Mouse (Mus musculus) stomach, postnatal 0 days (tissue): ENCODE data around the gene Arhgap15. TPM values are rescaled to one million over a fixed set of nuclear protein-coding genes. Genes with fewer than 3 reads are reported as not detected.

Experiments used
- ATAC-seq: fragments of 200-750 bp; cut with Nextera tagmentation; 2 replicates; pipeline ENCODE4 v1.8.0; 2017; ENCODE audit not compliant: low FRiP score, low TSS enrichment
- DNase-seq: peaks from one replicate; pipeline ENCODE4 v3.0.0-alpha.2; 2016; ENCODE audit warnings: low spot score
- H3K27ac ChIP-seq: fragments of 300-500 bp; sonication (generic); replicated peaks from 2 replicates; pipeline ENCODE4 v1.5.1; 2014; ENCODE audit warnings: mild to moderate bottlenecking, control low read depth
- H3K27me3 ChIP-seq: fragments of 300-500 bp; sonication (generic); 2 replicates; pipeline ENCODE4 v1.6.1; 2014; ENCODE audit warnings: low read length; ENCODE audit not compliant: control insufficient read depth, insufficient read depth
- H3K36me3 ChIP-seq: fragments of 300-500 bp; sonication (generic); 2 replicates; pipeline ENCODE4 v1.6.1; 2014; ENCODE audit warnings: low read length, mixed read lengths; ENCODE audit not compliant: control insufficient read depth, insufficient read depth
- H3K4me1 ChIP-seq: fragments of 300-500 bp; sonication (generic); replicated peaks from 2 replicates; pipeline ENCODE4 v1.6.1; 2014; ENCODE audit warnings: antibody characterized with exemption; ENCODE audit not compliant: control insufficient read depth, insufficient read depth
- H3K4me2 ChIP-seq: fragments of 300-500 bp; sonication (generic); replicated peaks from 2 replicates; pipeline ENCODE4 v1.6.1; 2014; ENCODE audit warnings: low read depth, mild to moderate bottlenecking, control low read depth, moderate library complexity
- H3K4me3 ChIP-seq: fragments of 300-500 bp; sonication (generic); 2 replicates; pipeline ENCODE4 v1.5.1; 2014; ENCODE audit warnings: low read depth, low read length, control low read depth
- H3K9ac ChIP-seq: fragments of 300-500 bp; sonication (generic); 2 replicates; pipeline ENCODE4 v1.6.1; 2014; ENCODE audit warnings: mild to moderate bottlenecking, low read length, control low read depth, mixed read lengths
- H3K9me3 ChIP-seq: fragments of 300-500 bp; sonication (generic); 2 replicates; pipeline ENCODE4 v1.6.1; 2016; ENCODE audit warnings: low read length; ENCODE audit not compliant: control insufficient read depth
- CTCF ChIP-seq: IDR thresholded peaks from 2 replicates; pipeline ENCODE4 v1.5.1; 2016; ENCODE audit warnings: antibody characterized with exemption, low read depth, mild to moderate bottlenecking, moderate library complexity
- EP300 ChIP-seq: optimal IDR thresholded peaks from 2 replicates; pipeline ENCODE3; 2016; ENCODE audit warnings: antibody characterized with exemption
- WGBS: fragments of 180-500 bp; shearing (Covaris S2); extraction: QIAGEN DNeasy Blood & Tissue Kit; methylation state at CpG from one replicate; pipeline ENCODE4 v1.1.7; 2014; 5-methylcytosine and 5-hydroxymethylcytosine counted together
- polyA plus RNA-seq: library from polyadenylated mRNA; unstranded; fragments of >200 nt; fragmentation: Nextera tagmentation; extraction: Ambion mirVana; gene quantifications from 2 replicates; pipeline ENCODE4 v1.2.1, GENCODE M21; 2015

The Arhgap15 gene
- polyA plus RNA-seq, 1 experiment from 2014 or later, result 0.93 TPM

GRCm38 (mm10) chr2:43835931-43836330 lies 87.3 kb downstream of the Arhgap15 start:
- Histone ChIP-seq H3K27ac (no peak overlapping the region), H3K27me3 (no peaks in the 10 kb centered on the region), H3K9me3 (no peaks in the 10 kb centered on the region), H3K36me3 (no peaks in the 10 kb centered on the region), H3K4me1 (no peaks in the 10 kb centered on the region), H3K4me3 (no peak overlapping the region), H3K4me2 (no peak overlapping the region), H3K9ac (no peak overlapping the region)
- TF ChIP-seq CTCF, result no peak
- DNase-seq, result no peak
- 75% methylated on average over 5 of the region's 5 CpGs for WGBS
- ATAC-seq, result no peak

- H3K36me3 ChIP-seq, result no peaks in the 10 kb centered on the region
- no peak overlapping the region for H3K4me2 ChIP-seq
- H3K9ac ChIP-seq, result no peak overlapping the region
- H3K4me1 ChIP-seq, result no peaks in the 10 kb centered on the region
- no peak overlapping the region for H3K4me3 ChIP-seq
- DNase-seq (no peak), ATAC-seq (no peak)
- no peaks in the 10 kb centered on the region for H3K27me3 ChIP-seq
- WGBS, result 30% methylated on average over 5 of the region's 5 CpGs
- no peak overlapping the region for H3K27ac ChIP-seq
- no peak for TF ChIP-seq EP300
- TF ChIP-seq CTCF, result no peak
- H3K9me3 ChIP-seq, result no peaks in the 10 kb centered on the region
Observed at GRCm38 (mm10) chr2:43841644-43842043, 93.0 kb downstream of the Arhgap15 start.

GRCm38 (mm10) chr2:43851195-43851594 lies 102.6 kb downstream of the Arhgap15 start:
- DNase-seq (peak; percentile 16), ATAC-seq (no peak)
- Histone ChIP-seq H3K36me3 (no peaks in the 10 kb centered on the region), H3K27me3 (no peaks in the 10 kb centered on the region), H3K9ac (no peak overlapping the region), H3K27ac (no peak overlapping the region), H3K4me3 (no peak overlapping the region), H3K4me1 (no peaks in the 10 kb centered on the region), H3K4me2 (no peak overlapping the region), H3K9me3 (no peaks in the 10 kb centered on the region)
- TF ChIP-seq CTCF (peak; percentile 76), EP300 (no peak)
- 56% methylated on average over 3 of the region's 3 CpGs for WGBS

GRCm38 (mm10) chr2:43862709-43863108 lies 114.1 kb downstream of the Arhgap15 start:
- ATAC-seq (no peak), DNase-seq (no peak)
- Histone ChIP-seq H3K27ac (no peak overlapping the region), H3K9me3 (no peaks in the 10 kb centered on the region), H3K4me1 (no peaks in the 10 kb centered on the region), H3K4me3 (no peak overlapping the region), H3K4me2 (no peak overlapping the region), H3K27me3 (no peaks in the 10 kb centered on the region), H3K9ac (no peak overlapping the region), H3K36me3 (no peaks in the 10 kb centered on the region)
- TF ChIP-seq CTCF, result no peak
- no peak for TF ChIP-seq EP300
- WGBS, result 72% methylated on average over 5 of the region's 5 CpGs

- no peaks in the 10 kb centered on the region for H3K27me3 ChIP-seq
- TF ChIP-seq CTCF (peak; percentile 93), EP300 (no peak)
- H3K4me2 ChIP-seq, result no peak overlapping the region
- H3K4me3 ChIP-seq, result no peak overlapping the region
- ATAC-seq (no peak), DNase-seq (peak; percentile 68)
- no peak overlapping the region for H3K27ac ChIP-seq
- H3K9ac ChIP-seq, result no peak overlapping the region
- H3K36me3 ChIP-seq, result no peaks in the 10 kb centered on the region
- no peaks in the 10 kb centered on the region for H3K4me1 ChIP-seq
- H3K9me3 ChIP-seq, result no peaks in the 10 kb centered on the region
- WGBS, result 21% methylated on average over 7 of the region's 7 CpGs
Observed at GRCm38 (mm10) chr2:43902403-43902973, 153.9 kb downstream of the Arhgap15 start.

GRCm38 (mm10) chr2:43907496-43907895 lies 158.9 kb downstream of the Arhgap15 start:
- ATAC-seq (no peak), DNase-seq (no peak)
- H3K4me2 ChIP-seq, result no peak overlapping the region
- 71% methylated on average over 5 of the region's 5 CpGs for WGBS
- no peak overlapping the region for H3K9ac ChIP-seq
- H3K36me3 ChIP-seq, result no peaks in the 10 kb centered on the region
- no peaks in the 10 kb centered on the region for H3K27me3 ChIP-seq
- H3K27ac ChIP-seq, result no peak overlapping the region
- TF ChIP-seq CTCF, result no peak
- TF ChIP-seq EP300, result no peak
- H3K4me3 ChIP-seq, result no peak overlapping the region
- H3K9me3 ChIP-seq, result no peaks in the 10 kb centered on the region
- no peaks in the 10 kb centered on the region for H3K4me1 ChIP-seq
